Mouse (Mus musculus) CD4-positive, CD25-positive, alpha-beta regulatory T cell, adult 4 months (primary cell): ENCODE results near the gene Dock4. TPM values are rescaled to one million over a fixed set of nuclear protein-coding genes. Genes with fewer than 3 reads are reported as not detected.
A peak's percentile ranks its signal among the peaks of the same experiment; 100 is the strongest.

Experiments
- ATAC-seq: one replicate; pipeline ENCODE4 v1.8.0; 2017
- polyA plus RNA-seq, 2 experiments: library from polyadenylated mRNA; unstranded; fragments of 100-300 nt; shearing (Covaris generic); gene quantifications; one replicate each; pipeline ENCODE4 v1.2.1; 2017

Dock4 gene
- 1 to 10 TPM in 1 of 2 experiments, under 1 TPM in 1; 0.90 to 1.7 TPM for polyA plus RNA-seq

DNA sequence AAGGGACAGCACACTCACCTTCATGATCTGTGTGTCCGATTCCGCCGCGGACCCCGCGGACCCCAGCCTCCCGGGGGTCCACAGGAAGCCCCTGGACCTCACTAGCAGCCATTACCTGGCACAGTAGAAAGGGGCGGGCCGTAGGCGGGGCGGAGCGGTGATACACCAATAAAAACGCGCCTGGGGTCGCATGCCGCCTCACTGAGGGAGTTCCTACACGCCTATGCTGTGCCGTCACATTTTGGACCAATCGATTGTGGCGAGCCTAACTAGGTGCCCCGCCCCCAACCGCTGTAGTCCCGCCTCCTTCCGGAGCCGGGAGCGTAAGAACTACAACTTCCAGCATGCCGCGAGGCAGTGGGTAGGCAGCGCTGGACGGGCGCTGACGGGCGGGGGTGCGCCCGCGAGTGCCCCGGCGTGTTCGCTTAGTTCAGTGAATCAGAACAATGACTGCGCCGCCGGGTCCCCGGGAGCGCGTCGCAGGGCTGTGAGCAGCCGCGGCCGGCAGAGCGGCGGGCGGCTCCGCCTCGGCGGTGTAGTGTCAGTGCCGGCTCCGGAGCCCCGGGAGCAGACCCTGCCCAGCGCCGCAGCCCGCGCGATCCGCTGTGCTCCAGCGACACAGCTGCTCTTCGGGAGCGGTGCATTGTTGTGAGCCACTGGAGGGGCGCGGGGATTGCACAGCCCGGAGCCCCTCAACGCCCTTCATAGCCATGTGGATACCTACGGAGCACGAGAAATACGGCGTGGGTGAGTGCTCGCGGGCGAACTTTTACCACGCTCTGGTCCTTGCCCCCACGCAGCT is at the start of gene Dock4, which contains the start of gene Zfp277:
TSS of gene Dock4 (plus strand) at position 305 of the 802 bp plus-strand sequence.
TSS of gene Zfp277 (minus strand) at position 255 of the 802 bp plus-strand sequence.
- ATAC-seq, result peak; percentile 93

- ATAC-seq, result no peak
These were observed 46.8 kb upstream of the Dock4 start for GRCm38 (mm10) chr12:40398916-40399315.

DNA sequence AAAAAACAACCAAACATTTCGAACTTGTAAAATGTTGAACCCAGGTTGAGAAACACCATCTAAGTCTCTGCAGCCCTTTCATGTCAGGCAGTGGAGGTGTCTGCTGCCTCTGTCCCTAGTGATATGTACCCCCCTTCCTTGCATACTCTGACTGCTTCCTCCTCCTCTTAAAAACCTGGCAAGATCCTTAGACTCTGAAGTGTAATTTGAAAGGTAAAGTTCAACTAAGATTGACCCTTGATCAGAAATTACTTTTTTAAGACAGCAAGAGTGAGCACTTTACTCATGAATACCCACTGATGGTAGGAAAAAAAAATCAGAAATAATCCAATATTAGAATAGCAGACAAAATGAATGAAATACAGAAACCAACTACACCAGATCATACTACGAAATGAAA is 46.4 kb upstream of the Dock4 start:
- ATAC-seq, result no peak

DNA sequence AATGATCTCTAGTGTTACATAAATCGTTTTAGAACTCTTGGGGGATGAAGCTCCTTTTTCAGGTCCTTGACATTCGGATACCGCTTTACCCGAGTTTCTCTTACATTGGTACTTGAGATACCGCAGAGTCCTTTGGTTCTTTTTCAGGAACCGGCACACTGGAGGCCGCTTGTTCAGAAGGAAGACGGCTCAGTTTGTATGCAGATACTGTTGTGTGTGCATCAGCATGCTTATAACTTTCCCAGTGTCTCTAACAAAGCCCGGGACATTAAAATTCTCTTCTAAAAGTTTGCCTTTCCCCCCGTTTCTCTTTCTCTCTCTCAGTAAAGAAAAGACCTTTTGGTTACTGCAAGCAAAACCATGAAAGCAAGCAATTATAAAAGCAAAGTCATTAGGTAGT is 45.9 kb upstream of the Dock4 start:
- ATAC-seq, result no peak

DNA sequence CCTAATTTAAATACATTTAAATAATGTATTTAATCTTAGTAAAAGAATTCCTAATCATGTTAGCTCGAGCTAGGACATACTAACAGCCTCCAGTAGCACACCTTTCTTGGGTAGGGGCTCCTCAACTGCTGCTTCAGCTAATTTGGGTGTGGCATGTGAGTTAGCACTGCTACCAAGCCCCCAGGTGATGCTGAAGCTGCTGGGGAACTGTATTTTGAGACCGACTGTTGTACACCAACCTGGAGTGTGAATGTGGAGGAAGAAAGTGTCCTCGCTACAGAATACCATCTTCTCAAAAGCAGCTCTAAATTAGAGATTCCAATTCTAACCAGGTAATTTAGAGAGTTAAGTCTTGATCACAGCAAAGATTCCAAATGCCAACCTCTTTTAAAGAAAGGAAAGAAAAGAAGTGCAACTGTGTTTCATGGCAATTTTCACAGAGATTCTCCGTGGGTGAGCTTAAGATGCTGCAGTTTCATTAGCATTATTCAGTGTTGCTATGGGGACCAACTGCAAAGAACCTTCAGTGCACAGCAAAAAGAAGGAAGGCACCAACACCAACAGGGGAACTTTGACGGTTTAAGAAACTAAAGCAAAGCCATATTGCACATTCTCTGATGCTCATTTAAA is 31.0 kb upstream of the Dock4 start:
- ATAC-seq, result no peak

DNA sequence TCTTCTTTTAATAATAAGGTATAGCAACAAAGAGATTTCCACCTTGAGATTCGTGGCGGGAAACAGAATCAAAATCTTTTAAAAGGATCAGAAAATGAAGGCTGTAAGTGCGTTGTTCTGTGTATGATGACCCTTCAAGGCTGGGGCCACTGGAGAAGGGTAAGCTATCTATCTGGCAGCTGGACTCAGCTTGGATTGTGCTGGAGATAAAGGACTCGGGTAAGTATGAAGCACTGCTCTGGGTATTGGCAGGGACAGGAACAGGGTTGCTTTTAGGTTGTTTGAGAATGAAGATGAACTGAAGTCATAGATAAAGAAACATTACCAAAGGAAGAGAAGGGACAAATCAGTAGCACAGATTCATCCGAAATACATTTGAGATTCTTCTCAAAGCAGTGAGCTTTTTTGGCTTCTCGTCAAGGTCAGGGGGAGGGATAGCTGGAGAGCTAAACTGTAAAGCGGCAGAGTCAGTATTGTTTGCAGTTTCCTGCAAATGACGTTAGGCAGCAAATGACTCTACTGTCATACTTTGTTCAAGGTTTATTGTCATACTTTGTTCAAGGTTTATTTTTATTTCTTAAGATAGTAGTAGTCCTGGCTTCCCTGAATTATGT is 30.3 kb upstream of the Dock4 start:
- ATAC-seq, result no peak

DNA sequence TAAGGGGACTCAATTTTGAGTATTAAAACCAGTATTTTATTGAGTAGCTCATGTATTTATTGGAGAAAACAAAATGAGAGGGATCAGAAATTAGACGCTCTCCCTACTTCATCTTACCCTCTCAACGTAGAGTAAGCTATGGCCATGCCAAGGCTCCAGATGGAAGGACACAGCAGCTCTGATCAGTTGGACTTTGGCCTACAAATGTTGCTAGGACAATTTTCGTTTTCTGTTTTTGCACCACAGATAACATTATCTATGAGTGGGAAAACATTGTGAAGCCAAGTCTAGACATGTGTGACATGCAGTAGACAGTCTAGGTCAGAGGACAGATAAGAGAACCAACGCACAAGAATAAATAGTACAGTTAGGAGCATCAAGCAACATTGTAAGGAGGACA is 28.5 kb upstream of the Dock4 start:
- no peak for ATAC-seq

DNA sequence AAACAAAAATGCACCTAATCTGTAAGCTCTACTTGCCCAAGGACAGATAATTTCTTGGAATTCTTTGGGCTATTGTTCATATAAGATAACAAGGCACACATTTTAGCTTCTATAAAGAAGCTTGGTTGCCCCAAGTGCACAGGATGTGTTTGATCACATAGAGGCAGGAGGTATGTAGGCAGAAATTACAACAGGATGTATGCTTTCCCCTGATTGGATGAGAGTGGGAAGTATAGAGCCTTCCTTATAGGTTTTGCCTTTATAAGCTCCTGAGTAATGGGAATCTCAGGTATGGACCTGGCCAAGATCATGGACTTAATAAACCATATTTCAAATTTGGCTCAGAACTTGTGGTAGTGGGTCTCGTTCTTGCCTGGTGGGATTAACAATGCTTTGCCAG is 20.8 kb upstream of the Dock4 start:
- peak; percentile 56 for ATAC-seq

DNA sequence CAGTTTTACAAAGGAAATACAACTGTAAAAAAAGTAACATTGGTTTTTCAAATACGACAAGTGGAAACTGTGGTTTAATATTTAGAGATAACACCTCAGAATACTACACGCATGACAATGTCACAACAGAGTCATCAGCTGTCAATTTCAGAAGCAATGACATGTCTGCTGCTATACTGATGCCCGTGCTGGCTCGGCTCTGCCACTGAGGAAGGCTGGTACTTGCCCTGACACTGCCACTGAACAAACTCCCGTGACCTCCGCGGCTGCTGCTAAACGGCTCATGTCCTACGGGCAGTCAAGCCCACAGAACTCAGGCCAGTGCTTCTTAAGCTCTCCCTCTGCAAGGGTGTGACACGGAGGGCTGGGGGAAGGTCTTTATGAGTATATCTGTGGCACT is 18.1 kb upstream of the Dock4 start:
- peak; percentile 83 for ATAC-seq

- ATAC-seq, result no peak
These were observed 15.8 kb upstream of the Dock4 start for GRCm38 (mm10) chr12:40429976-40430375.

DNA sequence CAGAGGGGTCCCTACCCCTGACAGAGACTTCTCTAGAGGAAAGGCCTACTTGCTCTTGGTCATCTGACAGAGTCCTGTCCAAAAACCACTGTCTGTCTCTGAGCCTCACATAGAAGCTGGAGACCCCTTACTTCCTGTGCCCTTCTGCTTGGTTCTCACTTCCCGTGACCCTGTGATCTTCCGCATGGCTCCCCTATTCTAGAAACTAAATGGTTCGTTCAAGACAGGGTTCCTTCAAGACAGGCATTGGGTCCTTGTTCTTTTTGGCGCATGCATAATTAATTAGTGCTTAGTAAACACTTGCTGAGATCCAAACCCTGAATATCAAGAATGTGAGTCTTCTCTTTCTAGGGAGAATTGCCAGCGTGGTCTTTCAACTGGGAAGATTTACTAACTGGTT is 14.7 kb upstream of the Dock4 start:
- ATAC-seq, result no peak

- no peak for ATAC-seq
These were observed 11.7 kb upstream of the Dock4 start for GRCm38 (mm10) chr12:40434101-40434500.

- ATAC-seq, result no peak
These were observed 7.7 kb upstream of the Dock4 start for GRCm38 (mm10) chr12:40438049-40438448.

DNA sequence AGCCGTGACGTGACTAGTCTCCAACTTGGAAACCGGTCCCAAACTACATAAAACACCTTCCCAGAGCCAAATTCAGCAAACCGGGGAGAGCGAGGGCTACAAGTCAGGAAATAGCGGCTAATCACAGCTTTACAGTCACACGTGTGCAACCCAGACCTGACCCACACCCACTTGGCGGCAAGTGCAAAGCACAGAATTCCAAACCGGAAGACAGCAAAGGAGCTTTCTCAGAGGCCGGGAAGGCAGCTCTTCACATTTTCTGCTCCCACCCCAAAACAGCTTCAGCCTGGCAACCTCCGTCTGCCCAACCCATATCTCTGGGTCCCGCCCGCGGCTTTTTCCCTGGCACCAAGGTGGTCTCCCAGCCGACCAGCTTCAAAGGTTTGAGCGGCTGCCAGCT is 546 bp upstream of the Dock4 start:
- ATAC-seq, result peak; percentile 13

GRCm38 (mm10) chr12:40446450-40447381 is 964 bp downstream of the Dock4 start:
- no peak for ATAC-seq

DNA sequence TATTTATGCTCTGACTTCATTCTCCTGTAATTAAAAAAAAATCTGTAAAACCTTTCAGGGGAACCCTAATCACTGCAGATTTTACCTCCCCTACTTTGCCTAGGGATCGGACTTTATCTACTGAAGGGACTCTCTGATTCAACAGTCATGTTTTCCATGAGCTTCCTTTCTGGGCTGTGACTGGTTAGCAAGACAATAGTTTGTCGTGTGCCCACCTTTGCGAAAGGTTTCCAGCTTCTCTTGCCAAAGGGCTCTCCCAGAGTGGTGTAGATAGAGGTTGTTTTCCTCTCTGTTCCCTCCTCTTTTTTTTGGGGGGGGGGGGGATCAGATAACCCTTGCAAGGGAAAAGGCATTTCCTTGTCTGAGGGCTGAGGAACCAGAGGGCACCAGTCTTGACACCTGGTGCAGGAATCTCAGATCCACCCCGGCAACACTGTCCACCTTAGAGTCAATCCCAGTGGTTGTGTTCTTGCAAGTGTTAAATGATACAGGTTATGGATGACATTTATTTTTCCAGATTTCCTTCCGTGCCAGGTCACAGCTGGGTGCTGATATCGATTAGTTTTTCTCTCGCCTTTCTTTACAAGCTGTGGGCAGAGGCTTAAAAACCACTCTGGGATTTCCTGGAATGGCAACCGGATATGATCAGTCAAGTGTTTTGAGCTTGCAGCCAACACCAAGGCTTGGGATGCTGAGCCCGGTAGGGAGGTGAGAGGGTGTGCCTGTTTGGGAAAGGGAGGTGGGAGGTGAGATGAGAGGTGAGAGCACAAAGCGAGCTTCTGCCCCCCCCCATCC is 2.0 kb downstream of the Dock4 start:
- no peak for ATAC-seq

- ATAC-seq, result no peak
These were observed 3.5 kb downstream of the Dock4 start for GRCm38 (mm10) chr12:40449119-40449795.

GRCm38 (mm10) chr12:40456517-40456916 is 10.8 kb downstream of the Dock4 start:
- no peak for ATAC-seq

DNA sequence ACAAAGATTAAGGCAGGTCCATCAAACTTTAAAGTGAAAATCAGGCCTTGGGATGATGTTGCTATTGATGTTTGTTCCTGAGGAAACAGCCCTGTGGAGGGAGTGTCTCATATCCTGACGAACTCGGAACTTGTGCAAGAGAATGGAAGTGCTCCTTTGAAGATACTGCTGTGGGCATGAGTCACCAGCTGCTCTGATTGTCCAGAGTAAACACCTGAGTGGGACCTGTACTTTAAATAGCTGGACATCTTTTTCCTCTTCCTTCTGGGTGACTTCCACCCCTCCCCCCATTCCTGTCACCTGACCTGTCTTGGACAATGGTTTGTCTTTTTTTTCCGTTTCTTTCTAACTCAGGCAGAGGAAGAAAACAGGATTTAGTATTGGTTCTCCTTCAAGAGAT is 13.2 kb downstream of the Dock4 start:
- ATAC-seq, result no peak

DNA sequence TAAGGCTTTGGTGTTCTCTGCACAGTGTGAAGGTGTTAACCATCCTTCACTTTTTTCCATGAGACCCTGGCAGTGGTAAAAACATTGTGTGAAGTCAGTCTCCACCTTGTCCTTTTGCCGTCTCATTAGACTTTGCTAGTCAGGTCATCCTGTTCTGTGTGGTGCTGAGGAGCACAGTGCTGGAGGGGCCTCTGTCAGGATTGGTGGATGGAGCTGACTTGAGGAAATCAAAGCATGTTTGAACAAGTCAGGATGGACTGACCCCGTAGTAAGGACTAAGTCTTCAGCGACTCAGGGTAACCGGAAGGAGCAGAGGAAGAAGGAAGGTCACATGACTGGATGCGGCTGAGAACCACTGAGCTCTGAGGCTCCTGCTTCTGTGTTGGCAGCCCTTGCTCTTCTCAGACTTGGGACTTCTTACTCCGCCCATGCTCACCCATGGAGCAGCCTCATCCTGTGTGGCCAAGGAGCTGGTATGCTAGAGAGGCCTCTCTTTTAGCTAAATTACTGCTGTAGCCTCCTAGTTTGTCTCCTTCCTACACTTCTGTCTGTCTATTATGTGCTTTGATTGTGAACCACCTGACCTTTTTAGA is 14.0 kb downstream of the Dock4 start:
- ATAC-seq, result no peak
